Mouse (Mus musculus) G1E (cell line): Measurements from ENCODE around the gene Pfkm.

Source experiments
- CTCF ChIP-seq: IDR thresholded peaks from 2 replicates; pipeline ENCODE4 v1.5.1; 2012; ENCODE audit warnings: low read depth, low read length, inconsistent platforms, mixed read lengths
- GATA1 ChIP-seq: IDR thresholded peaks from 2 replicates; pipeline ENCODE4 v1.6.1; 2012; ENCODE audit warnings: borderline replicate concordance, low read length, inconsistent platforms, mixed read lengths
- GATA2 ChIP-seq: IDR thresholded peaks from 2 replicates; pipeline ENCODE4 v1.6.1; 2012; ENCODE audit warnings: low read depth, low read length, inconsistent platforms, borderline replicate concordance
- POLR2AphosphoS5 ChIP-seq: IDR thresholded peaks from 2 replicates; pipeline ENCODE4 v1.6.1; 2012; ENCODE audit warnings: low read depth, low read length, inconsistent platforms; ENCODE audit not compliant: insufficient replicate concordance
- TAL1 ChIP-seq: conservative IDR thresholded peaks from 2 replicates; pipeline ENCODE4 v1.6.1; 2012; ENCODE audit warnings: low read depth, low read length, inconsistent platforms, mixed read lengths

- TF ChIP-seq GATA1 (no peak), CTCF (no peak), TAL1 (no peak), POLR2AphosphoS5 (no peak), GATA2 (no peak)
Measured at GRCm38 (mm10) chr15:98165525-98165924, 73.1 kb downstream of the Pfkm start, which contains the start of gene Asb8.
